Mouse (Mus musculus): Measurements from ENCODE around the gene Mdga2. TPM values are rescaled to one million over a fixed set of nuclear protein-coding genes. Genes with fewer than 3 reads are reported as not detected.

Mdga2 gene
- 1.9 and 3.0 TPM in 2 replicates for polyA plus RNA-seq (2015; fragmentation: Nextera tagmentation; extraction: Ambion mirVana)

DNA sequence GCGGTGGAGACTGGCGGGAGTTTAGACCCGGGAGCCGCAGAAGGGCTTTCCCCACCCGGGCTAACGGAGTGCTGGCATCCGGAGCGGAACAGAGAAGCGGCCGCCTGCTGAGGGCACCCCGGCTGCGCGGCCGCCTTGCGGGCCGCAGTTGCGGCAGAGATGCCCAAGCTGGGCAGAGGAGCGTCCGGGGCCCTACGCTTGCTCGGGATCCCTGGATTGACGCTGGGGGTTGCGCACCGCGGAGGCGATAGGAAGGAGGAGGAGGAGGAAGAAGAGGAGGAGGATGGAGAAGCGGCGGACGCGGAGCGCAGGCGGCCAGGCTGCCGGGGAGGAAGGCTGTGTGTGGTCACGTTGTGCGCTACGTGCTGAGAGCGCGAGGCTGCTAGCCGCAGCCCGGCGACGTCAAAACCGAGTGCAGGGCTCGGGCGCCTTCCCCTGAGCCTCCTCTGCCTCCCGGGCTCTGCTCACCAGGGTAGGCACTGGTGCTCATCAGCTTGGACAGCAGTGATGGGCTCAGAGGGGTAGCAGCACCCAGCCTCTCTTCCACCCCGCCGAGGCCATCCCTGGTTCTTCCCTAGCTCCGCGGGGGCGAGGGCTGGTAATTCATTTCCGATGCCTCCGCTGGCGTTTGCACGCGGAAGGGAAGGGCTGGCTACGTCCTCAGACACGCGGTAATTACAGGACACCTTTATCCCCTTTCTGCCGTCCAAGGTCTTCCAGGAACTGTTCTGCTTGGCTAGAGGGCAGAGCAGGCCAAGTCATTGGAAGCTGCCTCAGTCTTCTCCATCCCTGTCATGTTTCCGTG is at the start of gene Mdga2:
Mdga2 (minus strand) TSS at position 329 of the 805 bp plus-strand sequence.
- peaks cover 45% of the 10 kb centered on the region; the same call in 1 of the 2 replicates for H3K27me3 ChIP-seq (ENCODE audit: insufficient read depth, low read length)
- peak within 1 kb of the TSS; percentile 62 for H3K9ac ChIP-seq (replicated peaks; ENCODE audit: low read length)
- H3K4me3 ChIP-seq (ENCODE audit: low read length): peak within 1 kb of the TSS; percentile 67
- peaks cover 12% of the 10 kb centered on the region; the same call in 1 of the 2 replicates for H3K4me1 ChIP-seq (ENCODE audit: insufficient read depth, low read length)
- H3K27ac ChIP-seq (ENCODE audit: low read length): no peak within 1 kb of the TSS
- H3K36me3 ChIP-seq (ENCODE audit: insufficient read depth, low read length): no peaks in the 10 kb centered on the region
- H3K4me2 ChIP-seq (replicated peaks; ENCODE audit: low read depth, low read length): peak within 1 kb of the TSS; percentile 99
- peak; percentile 69 for ATAC-seq (ENCODE audit: low FRiP score, low TSS enrichment)
- no peaks in the 10 kb centered on the region for H3K9me3 ChIP-seq (ENCODE audit: low read length)
- whole genome bisulfite sequencing: under 1% methylated on average over 56 of the region's 61 CpGs

- Histone ChIP-seq H3K4me2 (replicated peaks; ENCODE audit: low read depth, low read length) (no peak overlapping the region), H3K27ac (ENCODE audit: low read length) (no peak overlapping the region), H3K36me3 (ENCODE audit: insufficient read depth, low read length) (no peaks in the 10 kb centered on the region), H3K9ac (replicated peaks; ENCODE audit: low read length) (no peak overlapping the region), H3K27me3 (ENCODE audit: insufficient read depth, low read length) (no peaks in the 10 kb centered on the region), H3K4me3 (ENCODE audit: low read length) (no peak overlapping the region), H3K9me3 (ENCODE audit: low read length) (no peaks in the 10 kb centered on the region), H3K4me1 (ENCODE audit: insufficient read depth, low read length) (no peaks in the 10 kb centered on the region)
- 77% methylated on average over 1 of the region's 1 CpGs for WGBS
- ATAC-seq (ENCODE audit: low FRiP score, low TSS enrichment): no peak
Measured at GRCm38 (mm10) chr12:67267409-67267808, 45.1 kb upstream of the Mdga2 start.

GRCm38 (mm10) chr12:67223530-67223929 is 1.2 kb upstream of the Mdga2 start:
- Histone ChIP-seq H3K36me3 (ENCODE audit: insufficient read depth, low read length) (no peaks in the 10 kb centered on the region), H3K27me3 (ENCODE audit: insufficient read depth, low read length) (peaks cover 45% of the 10 kb centered on the region; the same call in 1 of the 2 replicates), H3K4me3 (ENCODE audit: low read length) (no peak overlapping the region), H3K27ac (ENCODE audit: low read length) (no peak overlapping the region), H3K4me2 (replicated peaks; ENCODE audit: low read depth, low read length) (no peak overlapping the region), H3K9ac (replicated peaks; ENCODE audit: low read length) (no peak overlapping the region), H3K4me1 (ENCODE audit: insufficient read depth, low read length) (peaks cover 12% of the 10 kb centered on the region; the same call in 1 of the 2 replicates), H3K9me3 (ENCODE audit: low read length) (no peaks in the 10 kb centered on the region)
- WGBS: 69% methylated on average over 1 of the region's 1 CpGs
- no peak for ATAC-seq (ENCODE audit: low FRiP score, low TSS enrichment)

DNA sequence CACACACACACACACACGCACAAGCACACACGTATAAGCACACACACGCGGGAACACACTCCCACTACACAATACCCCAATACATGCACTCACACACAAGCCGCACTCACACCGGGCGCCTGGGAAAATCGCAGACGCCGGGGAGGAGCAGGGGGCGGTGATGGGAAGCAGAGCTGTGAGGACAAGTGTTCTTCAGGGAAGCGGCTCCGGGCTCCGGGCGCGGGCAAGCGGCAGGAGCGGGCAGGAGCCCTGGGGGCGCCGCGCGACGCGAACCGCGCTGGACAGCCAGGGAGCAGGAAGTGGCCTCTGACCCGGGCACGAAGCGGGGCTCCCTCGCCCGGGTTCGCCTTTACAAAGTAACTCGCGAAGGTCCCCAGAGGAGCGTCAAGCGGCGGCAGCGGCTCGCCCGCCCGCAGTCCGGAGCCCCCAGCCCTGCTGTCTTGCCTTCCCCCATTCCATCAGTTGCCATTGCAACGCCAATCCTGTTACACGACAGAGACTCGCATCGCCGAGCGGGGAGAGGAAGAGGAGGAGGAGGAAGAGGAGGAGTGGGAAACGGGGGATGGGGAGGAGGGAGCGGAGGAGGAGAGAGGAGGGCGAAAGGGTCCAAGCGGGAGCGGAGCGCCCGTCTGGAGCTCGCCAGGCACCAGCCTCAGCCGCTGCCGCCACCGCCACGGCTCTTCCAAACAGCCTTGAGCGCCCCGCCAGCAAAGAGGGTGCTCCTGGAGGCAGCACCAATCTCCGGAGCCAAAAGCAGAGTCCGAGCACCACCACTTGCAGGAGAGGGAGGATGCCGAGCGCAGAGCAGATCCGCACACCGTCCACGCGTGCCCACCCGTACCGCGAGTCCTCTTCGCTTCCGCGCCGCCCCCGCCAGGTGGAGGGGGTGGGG is 774 bp downstream of the Mdga2 start:
- no peaks in the 10 kb centered on the region for H3K9me3 ChIP-seq (ENCODE audit: low read length)
- peak; percentile 76 for ATAC-seq (ENCODE audit: low FRiP score, low TSS enrichment)
- 0% methylated on average over 69 of the region's 78 CpGs for WGBS
- H3K36me3 ChIP-seq (ENCODE audit: insufficient read depth, low read length): no peaks in the 10 kb centered on the region
- peak overlapping the region; percentile 62 for H3K9ac ChIP-seq (replicated peaks; ENCODE audit: low read length)
- no peak overlapping the region for H3K27ac ChIP-seq (ENCODE audit: low read length)
- H3K4me1 ChIP-seq (ENCODE audit: insufficient read depth, low read length): peaks cover 12% of the 10 kb centered on the region; the same call in 1 of the 2 replicates
- H3K4me2 ChIP-seq (replicated peaks; ENCODE audit: low read depth, low read length): peak overlapping the region; percentile 99
- peaks cover 45% of the 10 kb centered on the region; the same call in 1 of the 2 replicates for H3K27me3 ChIP-seq (ENCODE audit: insufficient read depth, low read length)
- peak overlapping the region; percentile 67 for H3K4me3 ChIP-seq (ENCODE audit: low read length)

- Histone ChIP-seq H3K9ac (replicated peaks; ENCODE audit: low read length) (peak overlapping the region; percentile 57), H3K27ac (ENCODE audit: low read length) (no peak overlapping the region), H3K9me3 (ENCODE audit: low read length) (no peaks in the 10 kb centered on the region), H3K27me3 (ENCODE audit: insufficient read depth, low read length) (peaks cover 45% of the 10 kb centered on the region; the same call in 1 of the 2 replicates), H3K36me3 (ENCODE audit: insufficient read depth, low read length) (no peaks in the 10 kb centered on the region), H3K4me2 (replicated peaks; ENCODE audit: low read depth, low read length) (peak overlapping the region; percentile 99), H3K4me1 (ENCODE audit: insufficient read depth, low read length) (peaks cover 12% of the 10 kb centered on the region; the same call in 1 of the 2 replicates), H3K4me3 (ENCODE audit: low read length) (peak overlapping the region; percentile 67)
- peak; percentile 20; the same call in 1 of the 2 replicates for ATAC-seq (ENCODE audit: low FRiP score, low TSS enrichment)
- under 1% methylated on average over 43 of the region's 43 CpGs for WGBS
Measured at GRCm38 (mm10) chr12:67220641-67221231, 1.6 kb downstream of the Mdga2 start.

GRCm38 (mm10) chr12:67220041-67220440 is 2.3 kb downstream of the Mdga2 start:
- Histone ChIP-seq H3K4me2 (replicated peaks; ENCODE audit: low read depth, low read length) (peak overlapping the region; percentile 99), H3K4me1 (ENCODE audit: insufficient read depth, low read length) (peaks cover 12% of the 10 kb centered on the region; the same call in 1 of the 2 replicates), H3K36me3 (ENCODE audit: insufficient read depth, low read length) (no peaks in the 10 kb centered on the region), H3K27ac (ENCODE audit: low read length) (no peak overlapping the region), H3K9me3 (ENCODE audit: low read length) (no peaks in the 10 kb centered on the region), H3K4me3 (ENCODE audit: low read length) (peak overlapping the region; percentile 67), H3K9ac (replicated peaks; ENCODE audit: low read length) (no peak overlapping the region), H3K27me3 (ENCODE audit: insufficient read depth, low read length) (peaks cover 45% of the 10 kb centered on the region; the same call in 1 of the 2 replicates)
- no peak for ATAC-seq (ENCODE audit: low FRiP score, low TSS enrichment)
- 1% methylated on average over 6 of the region's 6 CpGs for WGBS

- 18% methylated on average over 5 of the region's 5 CpGs for WGBS
- H3K4me3 ChIP-seq (ENCODE audit: low read length): no peak overlapping the region; the same call in 1 of the 2 replicates
- peaks cover 12% of the 10 kb centered on the region; the same call in 1 of the 2 replicates for H3K4me1 ChIP-seq (ENCODE audit: insufficient read depth, low read length)
- no peaks in the 10 kb centered on the region for H3K36me3 ChIP-seq (ENCODE audit: insufficient read depth, low read length)
- 0 out of 2 replicates have a peak overlapping the region, but pooled peaks have one; percentile 99 for H3K4me2 ChIP-seq (replicated peaks; ENCODE audit: low read depth, low read length)
- no peaks in the 10 kb centered on the region for H3K9me3 ChIP-seq (ENCODE audit: low read length)
- peaks cover 42% of the 10 kb centered on the region; the same call in 1 of the 2 replicates for H3K27me3 ChIP-seq (ENCODE audit: insufficient read depth, low read length)
- no peak overlapping the region for H3K27ac ChIP-seq (ENCODE audit: low read length)
- H3K9ac ChIP-seq (replicated peaks; ENCODE audit: low read length): no peak overlapping the region
- no peak for ATAC-seq (ENCODE audit: low FRiP score, low TSS enrichment)
Measured at GRCm38 (mm10) chr12:67219564-67219963, 2.8 kb downstream of the Mdga2 start.

GRCm38 (mm10) chr12:67212801-67213200 is 9.5 kb downstream of the Mdga2 start:
- no peaks in the 10 kb centered on the region for H3K9me3 ChIP-seq (ENCODE audit: low read length)
- H3K4me2 ChIP-seq (replicated peaks; ENCODE audit: low read depth, low read length): no peak overlapping the region
- H3K27ac ChIP-seq (ENCODE audit: low read length): no peak overlapping the region
- 66% methylated on average over 2 of the region's 2 CpGs for WGBS
- no peaks in the 10 kb centered on the region for H3K36me3 ChIP-seq (ENCODE audit: insufficient read depth, low read length)
- ATAC-seq (ENCODE audit: low FRiP score, low TSS enrichment): no peak
- no peaks in the 10 kb centered on the region for H3K27me3 ChIP-seq (ENCODE audit: insufficient read depth, low read length)
- no peaks in the 10 kb centered on the region for H3K4me1 ChIP-seq (ENCODE audit: insufficient read depth, low read length)
- no peak overlapping the region for H3K9ac ChIP-seq (replicated peaks; ENCODE audit: low read length)
- H3K4me3 ChIP-seq (ENCODE audit: low read length): no peak overlapping the region

DNA sequence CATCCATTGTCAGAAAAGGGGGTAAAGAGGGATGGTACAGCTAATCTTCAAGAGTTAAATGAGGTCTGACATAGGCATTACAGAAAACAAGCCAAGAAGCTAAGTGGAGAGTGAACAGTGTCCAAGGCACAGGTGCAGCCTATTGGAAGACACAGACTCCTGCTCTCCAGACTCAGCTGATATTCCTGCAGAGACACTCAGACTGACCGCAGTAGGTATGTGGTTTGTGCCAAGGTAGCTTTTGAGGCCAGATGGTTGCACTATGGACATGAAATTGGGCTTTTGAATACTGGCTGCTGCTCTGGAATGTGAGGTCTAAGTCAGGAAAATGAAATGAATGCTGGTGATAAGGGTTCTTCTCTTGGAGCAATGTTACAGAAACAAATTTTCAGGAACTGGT is 44.2 kb downstream of the Mdga2 start:
- WGBS: 88% methylated on average over 1 of the region's 1 CpGs
- Histone ChIP-seq H3K4me3 (ENCODE audit: low read length) (no peak overlapping the region), H3K9ac (replicated peaks; ENCODE audit: low read length) (no peak overlapping the region), H3K27ac (ENCODE audit: low read length) (no peak overlapping the region), H3K4me2 (replicated peaks; ENCODE audit: low read depth, low read length) (no peak overlapping the region), H3K27me3 (ENCODE audit: insufficient read depth, low read length) (no peaks in the 10 kb centered on the region), H3K4me1 (ENCODE audit: insufficient read depth, low read length) (no peaks in the 10 kb centered on the region), H3K9me3 (ENCODE audit: low read length) (no peaks in the 10 kb centered on the region), H3K36me3 (ENCODE audit: insufficient read depth, low read length) (no peaks in the 10 kb centered on the region)
- ATAC-seq (ENCODE audit: low FRiP score, low TSS enrichment): no peak
